Mouse (Mus musculus): Measurements from ENCODE around the gene Myl4. TPM values are rescaled to one million over a fixed set of nuclear protein-coding genes. Genes with fewer than 3 reads are reported as not detected.

Gene Myl4
- polyA plus RNA-seq, 1 experiment from 2014 or later: 4.2 TPM

- Histone ChIP-seq H3K4me1 (ENCODE audit: control insufficient read depth, insufficient read depth, low read depth, low read length) (no peaks in the 10 kb centered on the region), H3K4me3 (ENCODE audit: low read length) (no peak overlapping the region), H3K36me3 (ENCODE audit: control insufficient read depth, insufficient read depth, low read length) (no peaks in the 10 kb centered on the region), H3K9ac (ENCODE audit: low read depth, low read length) (no peak overlapping the region), H3K27ac (ENCODE audit: low read depth, low read length) (no peak overlapping the region), H3K4me2 (ENCODE audit: low read length) (no peak overlapping the region), H3K27me3 (replicated peaks; ENCODE audit: control insufficient read depth, insufficient read depth, low read length) (no peaks in the 10 kb centered on the region), H3K9me3 (ENCODE audit: control insufficient read depth, low read length) (peaks cover 5% of the 10 kb centered on the region; the same call in 1 of the 2 replicates)
- WGBS: 87% methylated on average over 2 of the region's 2 CpGs
- no peak for ATAC-seq
Measured at GRCm38 (mm10) chr11:104588513-104588912, 38.0 kb downstream of the Myl4 start.

GRCm38 (mm10) chr11:104589570-104589969, 39.1 kb downstream of the Myl4 start:
- 83% methylated on average over 1 of the region's 1 CpGs for WGBS
- Histone ChIP-seq H3K9me3 (ENCODE audit: control insufficient read depth, low read length) (peaks cover 5% of the 10 kb centered on the region; the same call in 1 of the 2 replicates), H3K36me3 (ENCODE audit: control insufficient read depth, insufficient read depth, low read length) (no peaks in the 10 kb centered on the region), H3K4me2 (ENCODE audit: low read length) (no peak overlapping the region), H3K27ac (ENCODE audit: low read depth, low read length) (no peak overlapping the region), H3K4me3 (ENCODE audit: low read length) (no peak overlapping the region), H3K27me3 (replicated peaks; ENCODE audit: control insufficient read depth, insufficient read depth, low read length) (no peaks in the 10 kb centered on the region), H3K4me1 (ENCODE audit: control insufficient read depth, insufficient read depth, low read depth, low read length) (no peaks in the 10 kb centered on the region), H3K9ac (ENCODE audit: low read depth, low read length) (no peak overlapping the region)
- ATAC-seq: no peak

GRCm38 (mm10) chr11:104590148-104590547, 39.7 kb downstream of the Myl4 start:
- Histone ChIP-seq H3K27me3 (replicated peaks; ENCODE audit: control insufficient read depth, insufficient read depth, low read length) (no peaks in the 10 kb centered on the region), H3K4me3 (ENCODE audit: low read length) (no peak overlapping the region), H3K36me3 (ENCODE audit: control insufficient read depth, insufficient read depth, low read length) (no peaks in the 10 kb centered on the region), H3K27ac (ENCODE audit: low read depth, low read length) (no peak overlapping the region), H3K9me3 (ENCODE audit: control insufficient read depth, low read length) (peaks cover 5% of the 10 kb centered on the region; the same call in 1 of the 2 replicates), H3K4me1 (ENCODE audit: control insufficient read depth, insufficient read depth, low read depth, low read length) (no peaks in the 10 kb centered on the region), H3K4me2 (ENCODE audit: low read length) (no peak overlapping the region), H3K9ac (ENCODE audit: low read depth, low read length) (no peak overlapping the region)
- peak; percentile 83 for ATAC-seq
- WGBS: 4% methylated on average over 8 of the region's 8 CpGs

GRCm38 (mm10) chr11:104592066-104592835, 41.8 kb downstream of the Myl4 start:
- no peak overlapping the region for H3K9ac ChIP-seq (ENCODE audit: low read depth, low read length)
- no peaks in the 10 kb centered on the region for H3K4me1 ChIP-seq (ENCODE audit: control insufficient read depth, insufficient read depth, low read depth, low read length)
- H3K27ac ChIP-seq (ENCODE audit: low read depth, low read length): no peak overlapping the region
- H3K4me3 ChIP-seq (ENCODE audit: low read length): no peak overlapping the region
- ATAC-seq: no peak
- H3K27me3 ChIP-seq (replicated peaks; ENCODE audit: control insufficient read depth, insufficient read depth, low read length): no peaks in the 10 kb centered on the region
- peaks cover 5% of the 10 kb centered on the region; the same call in 1 of the 2 replicates for H3K9me3 ChIP-seq (ENCODE audit: control insufficient read depth, low read length)
- 78% methylated on average over 13 of the region's 13 CpGs for WGBS
- no peaks in the 10 kb centered on the region for H3K36me3 ChIP-seq (ENCODE audit: control insufficient read depth, insufficient read depth, low read length)
- no peak overlapping the region for H3K4me2 ChIP-seq (ENCODE audit: low read length)

GRCm38 (mm10) chr11:104596365-104596764, 45.9 kb downstream of the Myl4 start:
- H3K4me2 ChIP-seq (ENCODE audit: low read length): no peak overlapping the region
- no peak overlapping the region for H3K4me3 ChIP-seq (ENCODE audit: low read length)
- H3K27ac ChIP-seq (ENCODE audit: low read depth, low read length): no peak overlapping the region
- no peak for ATAC-seq
- no peak overlapping the region for H3K9ac ChIP-seq (ENCODE audit: low read depth, low read length)
- no peaks in the 10 kb centered on the region for H3K4me1 ChIP-seq (ENCODE audit: control insufficient read depth, insufficient read depth, low read depth, low read length)
- no peaks in the 10 kb centered on the region for H3K9me3 ChIP-seq (ENCODE audit: control insufficient read depth, low read length)
- no peaks in the 10 kb centered on the region for H3K27me3 ChIP-seq (replicated peaks; ENCODE audit: control insufficient read depth, insufficient read depth, low read length)
- 84% methylated on average over 10 of the region's 10 CpGs for WGBS
- no peaks in the 10 kb centered on the region for H3K36me3 ChIP-seq (ENCODE audit: control insufficient read depth, insufficient read depth, low read length)

- Histone ChIP-seq H3K36me3 (ENCODE audit: control insufficient read depth, insufficient read depth, low read length) (no peaks in the 10 kb centered on the region), H3K4me3 (ENCODE audit: low read length) (no peak overlapping the region), H3K9ac (ENCODE audit: low read depth, low read length) (no peak overlapping the region), H3K4me1 (ENCODE audit: control insufficient read depth, insufficient read depth, low read depth, low read length) (no peaks in the 10 kb centered on the region), H3K9me3 (ENCODE audit: control insufficient read depth, low read length) (no peaks in the 10 kb centered on the region), H3K27ac (ENCODE audit: low read depth, low read length) (no peak overlapping the region), H3K27me3 (replicated peaks; ENCODE audit: control insufficient read depth, insufficient read depth, low read length) (no peaks in the 10 kb centered on the region), H3K4me2 (ENCODE audit: low read length) (no peak overlapping the region)
- ATAC-seq: no peak
- WGBS: 89% methylated on average over 13 of the region's 13 CpGs
Measured at GRCm38 (mm10) chr11:104599265-104599945, 48.9 kb downstream of the Myl4 start.

GRCm38 (mm10) chr11:104600675-104601074, 50.2 kb downstream of the Myl4 start:
- Histone ChIP-seq H3K27ac (ENCODE audit: low read depth, low read length) (no peak overlapping the region), H3K36me3 (ENCODE audit: control insufficient read depth, insufficient read depth, low read length) (no peaks in the 10 kb centered on the region), H3K9ac (ENCODE audit: low read depth, low read length) (no peak overlapping the region), H3K4me1 (ENCODE audit: control insufficient read depth, insufficient read depth, low read depth, low read length) (no peaks in the 10 kb centered on the region), H3K27me3 (replicated peaks; ENCODE audit: control insufficient read depth, insufficient read depth, low read length) (no peaks in the 10 kb centered on the region), H3K4me3 (ENCODE audit: low read length) (no peak overlapping the region), H3K4me2 (ENCODE audit: low read length) (no peak overlapping the region), H3K9me3 (ENCODE audit: control insufficient read depth, low read length) (no peaks in the 10 kb centered on the region)
- 40% methylated on average over 4 of the region's 4 CpGs for WGBS
- no peak for ATAC-seq

- ATAC-seq: no peak
- WGBS: 46% methylated on average over 6 of the region's 6 CpGs
- H3K4me3 ChIP-seq (ENCODE audit: low read length): no peak overlapping the region
- H3K27ac ChIP-seq (ENCODE audit: low read depth, low read length): no peak overlapping the region
- no peak overlapping the region for H3K9ac ChIP-seq (ENCODE audit: low read depth, low read length)
- H3K4me2 ChIP-seq (ENCODE audit: low read length): no peak overlapping the region
- H3K36me3 ChIP-seq (ENCODE audit: control insufficient read depth, insufficient read depth, low read length): no peaks in the 10 kb centered on the region
- H3K27me3 ChIP-seq (replicated peaks; ENCODE audit: control insufficient read depth, insufficient read depth, low read length): peaks cover 2% of the 10 kb centered on the region
- H3K9me3 ChIP-seq (ENCODE audit: control insufficient read depth, low read length): no peaks in the 10 kb centered on the region
- H3K4me1 ChIP-seq (ENCODE audit: control insufficient read depth, insufficient read depth, low read depth, low read length): peaks cover 4% of the 10 kb centered on the region; the same call in 1 of the 2 replicates
Measured at GRCm38 (mm10) chr11:104604192-104604591, 53.7 kb downstream of the Myl4 start.

- H3K9ac ChIP-seq (ENCODE audit: low read depth, low read length): peak within 1 kb of the TSS; percentile 73
- peaks cover 4% of the 10 kb centered on the region for H3K27me3 ChIP-seq (replicated peaks; ENCODE audit: control insufficient read depth, insufficient read depth, low read length)
- H3K4me2 ChIP-seq (ENCODE audit: low read length): peak within 1 kb of the TSS; percentile 98
- H3K27ac ChIP-seq (ENCODE audit: low read depth, low read length): no peak within 1 kb of the TSS
- peak within 1 kb of the TSS; percentile 59 for H3K4me3 ChIP-seq (ENCODE audit: low read length)
- no peaks in the 10 kb centered on the region for H3K9me3 ChIP-seq (ENCODE audit: control insufficient read depth, low read length)
- peaks cover 4% of the 10 kb centered on the region; the same call in 1 of the 2 replicates for H3K4me1 ChIP-seq (ENCODE audit: control insufficient read depth, insufficient read depth, low read depth, low read length)
- no peaks in the 10 kb centered on the region for H3K36me3 ChIP-seq (ENCODE audit: control insufficient read depth, insufficient read depth, low read length)
- ATAC-seq: peak; percentile 92
- under 1% methylated on average over 50 of the region's 51 CpGs for WGBS
Measured at GRCm38 (mm10) chr11:104607491-104608245, 57.2 kb downstream of the Myl4 start, which contains the start of gene Itgb3. Gene Itgb3, plus strand, starts transcription at chr11:104608000.
